Mouse (Mus musculus): ENCODE data around the gene Ppp1cc. TPM values are rescaled to one million over a fixed set of nuclear protein-coding genes. Genes with fewer than 3 reads are reported as not detected.

The Ppp1cc gene
- 100 to 1,000 TPM; 122 to 226 (median 188) TPM for total RNA-seq (2022)

- peak; percentile 83 for DNase-seq
These were observed at the start of gene Ppp1cc for GRCm38 (mm10) chr5:122157827-122158381. Gene Ppp1cc (plus strand): TSS chr5:122158278.

DNA sequence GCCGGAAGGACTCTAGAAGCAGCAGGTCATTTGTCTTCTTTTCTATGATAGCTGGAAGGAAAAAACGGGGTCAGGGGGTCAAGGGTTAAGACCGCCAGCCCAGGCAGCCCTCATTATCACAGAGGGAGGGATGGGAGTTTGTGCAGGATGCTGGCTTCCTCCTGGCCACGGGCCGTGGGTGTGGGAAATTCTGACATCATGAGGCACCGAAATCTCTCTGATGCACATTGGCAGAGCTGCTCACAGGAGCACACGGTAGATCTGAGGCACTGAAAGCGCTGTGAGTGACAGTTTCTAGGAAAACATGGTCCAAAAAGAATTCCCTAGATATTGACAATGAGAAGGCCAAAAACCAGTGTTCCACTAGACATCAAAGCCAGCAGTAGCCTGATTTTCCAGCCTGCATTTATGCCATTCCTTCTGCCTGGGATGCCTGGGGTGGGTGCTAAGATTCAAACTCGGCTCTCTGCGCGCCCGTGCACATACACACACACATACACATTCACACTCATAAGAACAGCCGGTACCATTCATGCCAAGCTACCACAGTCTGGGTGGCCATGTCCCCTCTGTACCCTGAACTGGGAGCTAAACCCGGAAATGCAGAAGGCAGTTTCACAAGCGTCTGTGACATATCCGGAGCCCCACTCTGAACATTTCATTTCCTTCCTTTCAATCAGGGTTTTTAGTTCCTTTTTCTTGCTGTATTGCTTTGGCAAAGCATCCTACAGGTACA is 48.6 kb upstream of the Ppp1cc start:
- DNase-seq, result no peak

- DNase-seq, result no peak
These were observed 47.5 kb upstream of the Ppp1cc start for GRCm38 (mm10) chr5:122110625-122111024.

- no peak for DNase-seq
These were observed 46.8 kb upstream of the Ppp1cc start for GRCm38 (mm10) chr5:122111091-122111932.

GRCm38 (mm10) chr5:122111933-122112248 is 46.2 kb upstream of the Ppp1cc start:
- no peak for DNase-seq

- DNase-seq, result no peak
These were observed 44.6 kb upstream of the Ppp1cc start for GRCm38 (mm10) chr5:122113450-122113849.

DNA sequence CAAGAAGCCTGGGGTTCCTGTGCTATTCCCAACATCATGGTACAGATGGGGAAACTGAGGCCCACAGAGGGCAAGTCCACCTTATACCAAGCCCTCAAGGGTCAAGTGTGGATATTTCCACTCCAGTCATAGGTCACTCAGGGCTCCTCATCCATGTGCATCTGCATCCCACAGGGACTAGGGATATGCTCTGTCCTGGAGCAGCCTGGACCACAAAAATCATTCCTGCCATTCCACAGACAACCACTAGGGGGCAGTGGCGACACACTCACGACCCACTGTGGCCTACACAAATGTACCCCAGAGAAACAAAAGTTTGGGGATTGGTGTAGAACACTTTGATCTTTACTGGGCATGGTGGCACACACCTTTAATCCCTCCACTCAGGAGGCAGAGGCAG is 43.9 kb upstream of the Ppp1cc start:
- DNase-seq, result no peak

DNA sequence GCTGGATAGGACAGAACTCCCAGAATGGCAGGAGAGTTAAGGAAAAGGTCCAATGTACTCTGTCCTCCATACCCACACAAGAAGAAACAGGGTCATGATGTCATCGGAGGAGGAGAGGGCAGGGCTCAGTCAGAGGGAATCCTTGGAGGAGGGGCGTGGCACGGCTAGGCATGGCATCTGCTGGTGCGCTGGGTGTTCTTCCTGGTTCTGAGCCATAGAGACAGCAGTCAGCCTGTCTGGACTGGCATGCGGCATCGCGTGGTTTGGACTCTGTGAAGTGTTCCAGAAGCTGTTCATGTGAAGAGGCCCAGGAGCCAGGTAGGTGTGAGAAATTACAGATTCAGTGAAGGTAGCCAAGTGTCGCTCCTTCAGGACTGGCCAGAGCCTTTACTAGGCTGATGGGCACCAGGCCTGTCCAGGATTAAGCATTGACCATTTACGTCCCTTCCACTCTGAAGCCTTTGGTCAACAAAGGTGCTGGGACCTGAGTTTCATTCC is 42.8 kb upstream of the Ppp1cc start:
- no peak for DNase-seq

GRCm38 (mm10) chr5:122116243-122116642 is 41.8 kb upstream of the Ppp1cc start:
- DNase-seq, result no peak

- no peak for DNase-seq
These were observed 32.8 kb upstream of the Ppp1cc start for GRCm38 (mm10) chr5:122125211-122125760.

- no peak for DNase-seq
These were observed 28.9 kb upstream of the Ppp1cc start for GRCm38 (mm10) chr5:122129068-122129655.

GRCm38 (mm10) chr5:122130341-122130998 is 27.6 kb upstream of the Ppp1cc start:
- DNase-seq, result no peak

GRCm38 (mm10) chr5:122131076-122132051 is 26.7 kb upstream of the Ppp1cc start:
- DNase-seq, result peak; percentile 72

- no peak for DNase-seq
These were observed 25.7 kb upstream of the Ppp1cc start for GRCm38 (mm10) chr5:122132167-122133049.

DNA sequence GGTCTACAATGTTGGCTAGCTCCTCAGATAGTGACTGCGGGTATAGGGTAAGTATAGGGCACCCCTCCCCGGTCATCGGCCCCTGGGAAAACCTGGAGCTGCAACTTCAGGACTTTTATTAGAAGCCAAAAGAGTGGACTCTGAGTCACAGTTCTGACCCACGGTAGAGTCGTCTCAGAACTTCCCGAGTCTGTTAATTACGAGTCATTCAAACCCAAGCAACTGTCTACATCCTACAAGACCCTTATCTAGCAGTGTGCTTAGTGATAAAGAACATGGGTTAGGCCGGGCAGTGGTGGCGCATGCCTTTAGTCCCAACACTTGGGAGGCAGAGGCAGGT is 25.1 kb upstream of the Ppp1cc start:
- no peak for DNase-seq

DNA sequence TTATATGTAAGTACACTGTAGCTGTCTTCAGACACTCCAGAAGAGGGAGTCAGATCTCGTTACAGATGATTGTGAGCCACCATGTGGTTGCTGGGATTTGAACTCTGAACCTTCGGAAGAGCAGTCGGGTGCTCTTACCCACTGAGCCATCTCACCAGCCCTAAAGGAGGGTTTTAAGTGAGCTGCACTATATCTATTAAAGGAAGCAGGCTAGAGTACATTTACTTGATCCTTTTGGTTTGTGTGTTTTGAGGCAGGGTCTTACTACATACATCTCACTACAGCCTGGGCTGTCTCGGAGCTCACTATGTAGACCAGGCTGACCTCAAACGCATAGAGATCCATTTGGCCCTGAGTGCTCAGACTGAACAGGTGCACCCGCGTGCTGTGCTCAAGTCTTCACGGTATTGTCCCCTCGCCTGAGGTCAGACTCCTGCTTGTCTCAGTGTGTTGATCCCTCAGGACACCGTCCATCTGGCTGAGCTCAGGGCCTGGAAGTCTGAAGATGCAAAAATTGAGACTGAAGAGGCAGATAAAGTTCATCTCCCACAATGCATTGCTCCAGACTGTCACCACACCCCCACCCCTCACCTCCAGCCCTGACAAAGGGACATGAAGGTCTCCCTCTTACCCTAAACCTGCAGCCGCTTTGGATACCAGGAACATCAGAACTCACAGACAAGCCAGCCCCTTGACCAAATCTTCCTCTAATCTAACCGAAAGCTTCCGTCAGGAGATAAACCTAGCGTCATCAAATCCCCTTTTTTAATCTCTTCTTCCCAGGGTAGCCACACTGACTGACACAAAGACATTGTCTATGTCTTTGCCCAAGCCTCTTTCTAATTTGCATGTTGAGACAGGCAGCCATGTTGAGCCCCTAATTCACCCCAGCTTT is 23.4 kb upstream of the Ppp1cc start:
- DNase-seq, result no peak

GRCm38 (mm10) chr5:122135290-122135882 is 22.7 kb upstream of the Ppp1cc start:
- no peak for DNase-seq

Measured in adrenal gland, adult 8-10 months (tissue).